Mouse (Mus musculus): ENCODE data around the gene Bmp6. TPM values are rescaled to one million over a fixed set of nuclear protein-coding genes. Genes with fewer than 3 reads are reported as not detected.
A peak's percentile ranks its signal among the peaks of the same experiment; 100 is the strongest.

The Bmp6 gene
- polyA plus RNA-seq, 1 experiment from 2014 or later, result 2.2 TPM

GRCm38 (mm10) chr13:38327377-38327776 lies 17.5 kb upstream of the Bmp6 start:
- Histone ChIP-seq H3K4me2 (replicated peaks; ENCODE audit: low read depth, low read length) (no peak overlapping the region), H3K9ac (replicated peaks; ENCODE audit: low read length) (no peak overlapping the region), H3K9me3 (ENCODE audit: low read length) (no peaks in the 10 kb centered on the region), H3K27me3 (ENCODE audit: insufficient read depth, low read length) (no peaks in the 10 kb centered on the region), H3K4me1 (ENCODE audit: insufficient read depth, low read length) (no peaks in the 10 kb centered on the region), H3K4me3 (ENCODE audit: low read length) (no peak overlapping the region), H3K27ac (ENCODE audit: low read length) (no peak overlapping the region), H3K36me3 (ENCODE audit: insufficient read depth, low read length) (no peaks in the 10 kb centered on the region)
- whole genome bisulfite sequencing, result 42% methylated on average over 2 of the region's 2 CpGs
- no peak for ATAC-seq (ENCODE audit: low FRiP score, low TSS enrichment)

GRCm38 (mm10) chr13:38333496-38333895 lies 11.4 kb upstream of the Bmp6 start:
- no peak overlapping the region for H3K4me3 ChIP-seq (ENCODE audit: low read length)
- H3K27ac ChIP-seq (ENCODE audit: low read length), result no peak overlapping the region
- H3K9ac ChIP-seq (replicated peaks; ENCODE audit: low read length), result no peak overlapping the region
- no peak for ATAC-seq (ENCODE audit: low FRiP score, low TSS enrichment)
- WGBS, result 64% methylated on average over 5 of the region's 5 CpGs
- no peak overlapping the region for H3K4me2 ChIP-seq (replicated peaks; ENCODE audit: low read depth, low read length)
- no peaks in the 10 kb centered on the region for H3K36me3 ChIP-seq (ENCODE audit: insufficient read depth, low read length)
- no peaks in the 10 kb centered on the region for H3K4me1 ChIP-seq (ENCODE audit: insufficient read depth, low read length)
- no peaks in the 10 kb centered on the region for H3K27me3 ChIP-seq (ENCODE audit: insufficient read depth, low read length)
- H3K9me3 ChIP-seq (ENCODE audit: low read length), result no peaks in the 10 kb centered on the region

GRCm38 (mm10) chr13:38342598-38342997 lies 2.3 kb upstream of the Bmp6 start:
- ATAC-seq (ENCODE audit: low FRiP score, low TSS enrichment), result no peak

GRCm38 (mm10) chr13:38343202-38343601 lies 1.7 kb upstream of the Bmp6 start:
- Histone ChIP-seq H3K27me3 (ENCODE audit: insufficient read depth, low read length) (peaks cover 34% of the 10 kb centered on the region), H3K9ac (replicated peaks; ENCODE audit: low read length) (no peak overlapping the region), H3K36me3 (ENCODE audit: insufficient read depth, low read length) (no peaks in the 10 kb centered on the region), H3K27ac (ENCODE audit: low read length) (no peak overlapping the region), H3K9me3 (ENCODE audit: low read length) (no peaks in the 10 kb centered on the region), H3K4me3 (ENCODE audit: low read length) (no peak overlapping the region), H3K4me1 (ENCODE audit: insufficient read depth, low read length) (peaks cover 28% of the 10 kb centered on the region), H3K4me2 (replicated peaks; ENCODE audit: low read depth, low read length) (no peak overlapping the region)
- ATAC-seq (ENCODE audit: low FRiP score, low TSS enrichment), result no peak
- 64% methylated on average over 2 of the region's 2 CpGs for WGBS

More at GRCm38 (mm10) chr13:38342598-38342997, 2.3 kb upstream of the Bmp6 start:
- no peak overlapping the region for H3K4me3 ChIP-seq (ENCODE audit: low read length)
- H3K9ac ChIP-seq (replicated peaks; ENCODE audit: low read length), result no peak overlapping the region
- H3K36me3 ChIP-seq (ENCODE audit: insufficient read depth, low read length), result no peaks in the 10 kb centered on the region
- H3K4me1 ChIP-seq (ENCODE audit: insufficient read depth, low read length), result peaks cover 28% of the 10 kb centered on the region
- no peak overlapping the region for H3K4me2 ChIP-seq (replicated peaks; ENCODE audit: low read depth, low read length)
- peaks cover 34% of the 10 kb centered on the region for H3K27me3 ChIP-seq (ENCODE audit: insufficient read depth, low read length)
- WGBS, result 27% methylated on average over 7 of the region's 7 CpGs
- H3K9me3 ChIP-seq (ENCODE audit: low read length), result no peaks in the 10 kb centered on the region
- H3K27ac ChIP-seq (ENCODE audit: low read length), result no peak overlapping the region

- Histone ChIP-seq H3K27ac (ENCODE audit: low read length) (no peak overlapping the region), H3K4me2 (replicated peaks; ENCODE audit: low read depth, low read length) (peak overlapping the region; percentile 64), H3K27me3 (ENCODE audit: insufficient read depth, low read length) (peaks cover 42% of the 10 kb centered on the region), H3K9me3 (ENCODE audit: low read length) (no peaks in the 10 kb centered on the region), H3K4me3 (ENCODE audit: low read length) (peak overlapping the region; percentile 48), H3K4me1 (ENCODE audit: insufficient read depth, low read length) (peaks cover 28% of the 10 kb centered on the region), H3K36me3 (ENCODE audit: insufficient read depth, low read length) (no peaks in the 10 kb centered on the region), H3K9ac (replicated peaks; ENCODE audit: low read length) (peak overlapping the region; percentile 45)
- WGBS, result under 1% methylated on average over 32 of the region's 32 CpGs
- ATAC-seq (ENCODE audit: low FRiP score, low TSS enrichment), result 0 out of 2 replicates have a peak, but pooled peaks have one; percentile 25
Observed at GRCm38 (mm10) chr13:38345431-38345820, 519 bp downstream of the Bmp6 start.

GRCm38 (mm10) chr13:38346096-38346915 lies 1.4 kb downstream of the Bmp6 start:
- under 1% methylated on average over 57 of the region's 63 CpGs for WGBS
- no peak overlapping the region for H3K27ac ChIP-seq (ENCODE audit: low read length)
- H3K9ac ChIP-seq (replicated peaks; ENCODE audit: low read length), result peak overlapping the region; percentile 45
- peak overlapping the region; percentile 48 for H3K4me3 ChIP-seq (ENCODE audit: low read length)
- H3K36me3 ChIP-seq (ENCODE audit: insufficient read depth, low read length), result no peaks in the 10 kb centered on the region
- no peaks in the 10 kb centered on the region for H3K9me3 ChIP-seq (ENCODE audit: low read length)
- peak overlapping the region; percentile 64 for H3K4me2 ChIP-seq (replicated peaks; ENCODE audit: low read depth, low read length)
- H3K4me1 ChIP-seq (ENCODE audit: insufficient read depth, low read length), result peaks cover 32% of the 10 kb centered on the region
- peak; percentile 5; the same call in 1 of the 2 replicates for ATAC-seq (ENCODE audit: low FRiP score, low TSS enrichment)
- peaks cover 42% of the 10 kb centered on the region for H3K27me3 ChIP-seq (ENCODE audit: insufficient read depth, low read length)

GRCm38 (mm10) chr13:38347021-38347774 lies 2.3 kb downstream of the Bmp6 start:
- Histone ChIP-seq H3K4me1 (ENCODE audit: insufficient read depth, low read length) (peaks cover 40% of the 10 kb centered on the region), H3K9ac (replicated peaks; ENCODE audit: low read length) (peak overlapping the region; percentile 45), H3K9me3 (ENCODE audit: low read length) (no peaks in the 10 kb centered on the region), H3K4me3 (ENCODE audit: low read length) (peak overlapping the region; percentile 48), H3K36me3 (ENCODE audit: insufficient read depth, low read length) (no peaks in the 10 kb centered on the region), H3K4me2 (replicated peaks; ENCODE audit: low read depth, low read length) (peak overlapping the region; percentile 64), H3K27me3 (ENCODE audit: insufficient read depth, low read length) (peaks cover 42% of the 10 kb centered on the region), H3K27ac (ENCODE audit: low read length) (no peak overlapping the region)
- ATAC-seq (ENCODE audit: low FRiP score, low TSS enrichment), result no peak
- 8% methylated on average over 19 of the region's 19 CpGs for WGBS

GRCm38 (mm10) chr13:38347775-38348135 lies 2.8 kb downstream of the Bmp6 start:
- H3K9me3 ChIP-seq (ENCODE audit: low read length), result no peaks in the 10 kb centered on the region
- H3K27ac ChIP-seq (ENCODE audit: low read length), result no peak overlapping the region
- H3K27me3 ChIP-seq (ENCODE audit: insufficient read depth, low read length), result peaks cover 42% of the 10 kb centered on the region
- WGBS, result 30% methylated on average over 5 of the region's 5 CpGs
- no peak for ATAC-seq (ENCODE audit: low FRiP score, low TSS enrichment)
- H3K4me1 ChIP-seq (ENCODE audit: insufficient read depth, low read length), result peaks cover 43% of the 10 kb centered on the region
- H3K9ac ChIP-seq (replicated peaks; ENCODE audit: low read length), result no peak overlapping the region
- no peak overlapping the region for H3K4me3 ChIP-seq (ENCODE audit: low read length)
- no peaks in the 10 kb centered on the region for H3K36me3 ChIP-seq (ENCODE audit: insufficient read depth, low read length)
- H3K4me2 ChIP-seq (replicated peaks; ENCODE audit: low read depth, low read length), result peak overlapping the region; percentile 64; the same call in 1 of the 2 replicates

- no peak for ATAC-seq (ENCODE audit: low FRiP score, low TSS enrichment)
- no peak overlapping the region for H3K9ac ChIP-seq (replicated peaks; ENCODE audit: low read length)
- WGBS, result 73% methylated on average over 4 of the region's 4 CpGs
- no peaks in the 10 kb centered on the region for H3K9me3 ChIP-seq (ENCODE audit: low read length)
- no peak overlapping the region for H3K4me2 ChIP-seq (replicated peaks; ENCODE audit: low read depth, low read length)
- H3K36me3 ChIP-seq (ENCODE audit: insufficient read depth, low read length), result no peaks in the 10 kb centered on the region
- H3K4me1 ChIP-seq (ENCODE audit: insufficient read depth, low read length), result peaks cover 49% of the 10 kb centered on the region
- H3K27me3 ChIP-seq (ENCODE audit: insufficient read depth, low read length), result peaks cover 37% of the 10 kb centered on the region
- no peak overlapping the region for H3K4me3 ChIP-seq (ENCODE audit: low read length)
- H3K27ac ChIP-seq (ENCODE audit: low read length), result no peak overlapping the region
Observed at GRCm38 (mm10) chr13:38349046-38349445, 4.1 kb downstream of the Bmp6 start.

GRCm38 (mm10) chr13:38349818-38350217 lies 4.9 kb downstream of the Bmp6 start:
- H3K27ac ChIP-seq (ENCODE audit: low read length), result no peak overlapping the region
- peaks cover 30% of the 10 kb centered on the region for H3K27me3 ChIP-seq (ENCODE audit: insufficient read depth, low read length)
- H3K4me3 ChIP-seq (ENCODE audit: low read length), result no peak overlapping the region
- H3K4me2 ChIP-seq (replicated peaks; ENCODE audit: low read depth, low read length), result no peak overlapping the region
- no peaks in the 10 kb centered on the region for H3K36me3 ChIP-seq (ENCODE audit: insufficient read depth, low read length)
- H3K9me3 ChIP-seq (ENCODE audit: low read length), result no peaks in the 10 kb centered on the region
- H3K9ac ChIP-seq (replicated peaks; ENCODE audit: low read length), result no peak overlapping the region
- no peak for ATAC-seq (ENCODE audit: low FRiP score, low TSS enrichment)
- 66% methylated on average over 5 of the region's 5 CpGs for WGBS
- H3K4me1 ChIP-seq (ENCODE audit: insufficient read depth, low read length), result peaks cover 43% of the 10 kb centered on the region

Measured in kidney, embryonic 16.5 days (tissue).